Mouse (Mus musculus): ENCODE measurements around the gene Luc7l.

- TF ChIP-seq FLI1 (IDR thresholded peaks at IDR 0.05; ENCODE audit: low read length), result no peak
- TF ChIP-seq GATA1 (IDR thresholded peaks at IDR 0.05; ENCODE audit: borderline replicate concordance, low read length), result no peak
Observed at GRCm38 (mm10) chr17:26206392-26206791, 46.3 kb upstream of the Luc7l start.

Measured in megakaryocyte, embryonic 14.5 days (primary cell).